Mouse (Mus musculus) stomach, postnatal 0 days (tissue): Measurements from ENCODE around the gene Hip1r. TPM values are rescaled to one million over a fixed set of nuclear protein-coding genes. Genes with fewer than 3 reads are reported as not detected.

Experiments
- ATAC-seq: fragments of 200-750 bp; cut with Nextera tagmentation; 2 replicates; pipeline ENCODE4 v1.8.0; 2017; ENCODE audit not compliant: low FRiP score, low TSS enrichment
- DNase-seq: peaks from one replicate; pipeline ENCODE4 v3.0.0-alpha.2; 2016; ENCODE audit warnings: low spot score
- H3K27ac ChIP-seq: fragments of 300-500 bp; sonication (generic); replicated peaks from 2 replicates; pipeline ENCODE4 v1.5.1; 2014; ENCODE audit warnings: mild to moderate bottlenecking, control low read depth
- H3K27me3 ChIP-seq: fragments of 300-500 bp; sonication (generic); 2 replicates; pipeline ENCODE4 v1.6.1; 2014; ENCODE audit warnings: low read length; ENCODE audit not compliant: control insufficient read depth, insufficient read depth
- H3K36me3 ChIP-seq: fragments of 300-500 bp; sonication (generic); 2 replicates; pipeline ENCODE4 v1.6.1; 2014; ENCODE audit warnings: low read length, mixed read lengths; ENCODE audit not compliant: control insufficient read depth, insufficient read depth
- H3K4me1 ChIP-seq: fragments of 300-500 bp; sonication (generic); replicated peaks from 2 replicates; pipeline ENCODE4 v1.6.1; 2014; ENCODE audit warnings: antibody characterized with exemption; ENCODE audit not compliant: control insufficient read depth, insufficient read depth
- H3K4me2 ChIP-seq: fragments of 300-500 bp; sonication (generic); replicated peaks from 2 replicates; pipeline ENCODE4 v1.6.1; 2014; ENCODE audit warnings: low read depth, mild to moderate bottlenecking, control low read depth, moderate library complexity
- H3K4me3 ChIP-seq: fragments of 300-500 bp; sonication (generic); 2 replicates; pipeline ENCODE4 v1.5.1; 2014; ENCODE audit warnings: low read depth, low read length, control low read depth
- H3K9ac ChIP-seq: fragments of 300-500 bp; sonication (generic); 2 replicates; pipeline ENCODE4 v1.6.1; 2014; ENCODE audit warnings: mild to moderate bottlenecking, low read length, control low read depth, mixed read lengths
- H3K9me3 ChIP-seq: fragments of 300-500 bp; sonication (generic); 2 replicates; pipeline ENCODE4 v1.6.1; 2016; ENCODE audit warnings: low read length; ENCODE audit not compliant: control insufficient read depth
- CTCF ChIP-seq: IDR thresholded peaks from 2 replicates; pipeline ENCODE4 v1.5.1; 2016; ENCODE audit warnings: antibody characterized with exemption, low read depth, mild to moderate bottlenecking, moderate library complexity
- EP300 ChIP-seq: optimal IDR thresholded peaks from 2 replicates; pipeline ENCODE3; 2016; ENCODE audit warnings: antibody characterized with exemption
- whole genome bisulfite sequencing: fragments of 180-500 bp; shearing (Covaris S2); extraction: QIAGEN DNeasy Blood & Tissue Kit; methylation state at CpG from one replicate; pipeline ENCODE4 v1.1.7; 2014; 5-methylcytosine and 5-hydroxymethylcytosine counted together
- polyA plus RNA-seq: library from polyadenylated mRNA; unstranded; fragments of >200 nt; fragmentation: Nextera tagmentation; extraction: Ambion mirVana; gene quantifications from 2 replicates; pipeline ENCODE4 v1.2.1, GENCODE M21; 2015

Hip1r gene
- polyA plus RNA-seq, 1 experiment from 2014 or later = 31.2 TPM

- Histone ChIP-seq H3K27ac (peak overlapping the region; percentile 40; the same call in 1 of the 2 replicates), H3K4me1 (0 out of 2 replicates have a peak, but pooled peaks cover 3% of the 10 kb centered on the region), H3K4me3 (no peak overlapping the region), H3K9ac (no peak overlapping the region), H3K36me3 (no peaks in the 10 kb centered on the region), H3K4me2 (no peak overlapping the region), H3K9me3 (no peaks in the 10 kb centered on the region), H3K27me3 (no peaks in the 10 kb centered on the region)
- no peak for ATAC-seq
- 68% methylated on average over 9 of the region's 9 CpGs for WGBS
- TF ChIP-seq CTCF (no peak), EP300 (no peak)
- DNase-seq = no peak
These were observed 7.3 kb downstream of the Hip1r start for GRCm38 (mm10) chr5:123980521-123981249.

- DNase-seq (no peak), ATAC-seq (no peak)
- WGBS = 57% methylated on average over 6 of the region's 6 CpGs
- peak overlapping the region; percentile 40; the same call in 1 of the 2 replicates for H3K27ac ChIP-seq
- H3K4me2 ChIP-seq = no peak overlapping the region
- H3K36me3 ChIP-seq = no peaks in the 10 kb centered on the region
- H3K9ac ChIP-seq = no peak overlapping the region
- no peaks in the 10 kb centered on the region for H3K9me3 ChIP-seq
- H3K4me3 ChIP-seq = no peak overlapping the region
- no peak for TF ChIP-seq EP300
- no peak for TF ChIP-seq CTCF
- no peaks in the 10 kb centered on the region for H3K27me3 ChIP-seq
- H3K4me1 ChIP-seq = 0 out of 2 replicates have a peak, but pooled peaks cover 3% of the 10 kb centered on the region
These were observed 7.8 kb downstream of the Hip1r start for GRCm38 (mm10) chr5:123981250-123981554.

DNA sequence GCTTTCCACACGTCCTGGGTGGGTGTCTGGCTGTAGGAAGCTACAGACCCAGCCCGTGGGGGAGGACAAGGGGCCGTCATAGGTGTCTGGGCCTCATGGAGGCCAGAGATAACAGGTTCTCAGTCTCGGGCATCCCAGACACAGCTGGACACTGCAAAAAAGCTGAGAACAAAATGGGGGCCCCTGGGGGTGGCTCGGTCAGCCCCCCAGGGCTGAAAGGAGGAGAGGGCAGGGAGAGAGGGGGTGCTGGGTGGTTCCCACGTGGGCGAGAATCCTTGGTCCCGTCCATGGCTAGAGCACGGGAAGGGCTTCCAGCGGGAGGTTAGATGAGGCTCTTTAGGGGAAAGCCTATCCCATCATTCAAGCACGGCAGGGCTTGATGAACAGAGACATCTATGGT, 9.4 kb downstream of the Hip1r start:
- no peak overlapping the region for H3K4me2 ChIP-seq
- H3K27me3 ChIP-seq = no peaks in the 10 kb centered on the region
- H3K9me3 ChIP-seq = no peaks in the 10 kb centered on the region
- no peak for ATAC-seq
- 65% methylated on average over 11 of the region's 11 CpGs for WGBS
- no peaks in the 10 kb centered on the region for H3K36me3 ChIP-seq
- 0 out of 2 replicates have a peak, but pooled peaks cover 2% of the 10 kb centered on the region for H3K4me1 ChIP-seq
- H3K9ac ChIP-seq = no peak overlapping the region
- TF ChIP-seq CTCF (no peak), EP300 (no peak)
- H3K4me3 ChIP-seq = no peak overlapping the region
- no peak for DNase-seq
- no peak overlapping the region for H3K27ac ChIP-seq

DNA sequence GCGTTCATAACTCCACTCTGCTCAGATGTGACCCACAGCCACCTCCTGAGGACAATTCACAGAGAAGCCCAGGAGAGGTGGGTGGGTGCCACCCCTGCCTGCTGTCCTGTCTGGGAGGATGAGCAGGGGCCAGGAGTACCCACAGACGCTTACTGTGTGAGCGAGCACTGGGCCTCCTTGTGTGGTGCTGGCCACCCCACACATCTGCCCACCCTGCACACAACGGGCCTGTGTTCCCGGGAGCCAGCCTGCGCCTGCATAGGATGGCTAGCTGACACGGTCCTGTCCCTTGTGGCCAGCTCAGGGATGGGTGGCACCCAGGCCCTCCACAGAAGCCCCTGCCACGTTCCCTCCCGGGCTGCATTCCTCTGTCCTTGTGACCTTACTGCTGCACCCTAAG, 12.0 kb downstream of the Hip1r start:
- Histone ChIP-seq H3K36me3 (no peaks in the 10 kb centered on the region), H3K4me1 (0 out of 2 replicates have a peak, but pooled peaks cover 2% of the 10 kb centered on the region), H3K27ac (no peak overlapping the region), H3K9me3 (no peaks in the 10 kb centered on the region), H3K4me2 (no peak overlapping the region), H3K4me3 (no peak overlapping the region), H3K27me3 (no peaks in the 10 kb centered on the region), H3K9ac (no peak overlapping the region)
- ATAC-seq = no peak
- 77% methylated on average over 9 of the region's 9 CpGs for WGBS
- no peak for DNase-seq
- no peak for TF ChIP-seq EP300
- TF ChIP-seq CTCF = no peak

DNA sequence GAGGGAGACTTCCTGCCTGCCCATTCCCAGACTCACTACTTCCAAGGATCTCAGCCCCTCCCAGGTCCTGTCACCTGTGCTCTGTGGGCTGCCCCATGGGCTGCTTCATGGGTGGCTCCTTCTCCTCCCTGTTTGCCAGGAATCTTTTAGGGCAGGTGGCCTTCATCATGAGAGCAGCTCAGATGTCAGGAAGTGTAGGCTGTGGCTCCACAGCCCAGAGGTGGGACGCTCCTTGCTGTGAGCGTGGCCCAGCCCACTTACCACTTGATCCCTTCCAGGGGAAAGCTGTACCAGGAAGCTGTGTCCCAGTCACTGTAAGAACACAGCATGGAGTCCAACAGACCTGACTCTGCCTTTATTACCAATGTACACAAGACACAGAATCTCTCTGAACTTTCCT, 13.5 kb downstream of the Hip1r start:
- H3K9ac ChIP-seq = no peak overlapping the region; the same call in 1 of the 2 replicates
- peak; percentile 66 for ATAC-seq

DNA sequence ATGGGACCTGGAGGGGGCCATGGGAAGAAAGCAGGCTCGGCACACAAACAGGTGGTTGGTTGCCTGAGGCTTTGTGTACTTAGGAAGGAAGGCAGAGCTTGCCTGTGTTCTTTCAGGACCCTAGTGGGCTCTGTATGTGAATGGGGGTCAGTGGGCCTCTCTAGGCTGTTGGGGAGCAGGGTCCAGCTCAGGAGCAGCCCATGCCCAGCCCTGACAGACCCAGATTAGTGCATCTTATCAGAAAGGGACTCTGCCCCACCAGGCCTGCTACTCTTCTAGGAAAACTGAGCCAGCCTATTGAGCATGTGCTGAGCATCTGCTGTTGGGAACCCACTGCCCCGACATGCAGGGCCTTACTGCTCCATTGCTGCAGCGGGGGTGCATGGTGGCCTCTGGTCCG, 14.1 kb downstream of the Hip1r start:
- H3K4me2 ChIP-seq = no peak overlapping the region
- peak overlapping the region; percentile 78 for H3K27ac ChIP-seq
- ATAC-seq (no peak), DNase-seq (no peak)
- WGBS = 68% methylated on average over 4 of the region's 4 CpGs
- H3K4me3 ChIP-seq = no peak overlapping the region
- H3K4me1 ChIP-seq = peaks cover 5% of the 10 kb centered on the region; the same call in 1 of the 2 replicates
- TF ChIP-seq CTCF (no peak), EP300 (no peak)
- no peak overlapping the region for H3K9ac ChIP-seq
- no peaks in the 10 kb centered on the region for H3K9me3 ChIP-seq
- no peaks in the 10 kb centered on the region for H3K27me3 ChIP-seq
- no peaks in the 10 kb centered on the region for H3K36me3 ChIP-seq

More for the DNA sequence above, 13.5 kb downstream of the Hip1r start:
- Histone ChIP-seq H3K4me2 (no peak overlapping the region), H3K27ac (peak overlapping the region; percentile 78), H3K4me1 (0 out of 2 replicates have a peak, but pooled peaks cover 2% of the 10 kb centered on the region), H3K9me3 (no peaks in the 10 kb centered on the region), H3K27me3 (no peaks in the 10 kb centered on the region), H3K36me3 (no peaks in the 10 kb centered on the region), H3K4me3 (no peak overlapping the region)
- no peak for TF ChIP-seq EP300
- TF ChIP-seq CTCF = no peak
- DNase-seq = peak; percentile 71
- 35% methylated on average over 2 of the region's 2 CpGs for WGBS
